Mouse (Mus musculus) cerebellum, postnatal 25 days (tissue): ENCODE results near the gene Ltbp4.

ENCODE experiments used
- DNase-seq, 2 experiments: peaks; one replicate each; pipeline ENCODE4 v3.0.0; 2021; ENCODE audit warnings: mixed read lengths in 2 of 2

Gene Ltbp4

GRCm38 (mm10) chr7:27326101-27326880 is 11.2 kb downstream of the Ltbp4 start:
- peak; percentile 62 to 69 for DNase-seq

- DNase-seq = peak; percentile 49 to 68
Measured at GRCm38 (mm10) chr7:27325697-27326096, 11.8 kb downstream of the Ltbp4 start.

- DNase-seq = no peak
Measured at GRCm38 (mm10) chr7:27324928-27325327, 12.6 kb downstream of the Ltbp4 start.

GRCm38 (mm10) chr7:27324161-27324560 is 13.3 kb downstream of the Ltbp4 start:
- no peak for DNase-seq

- DNase-seq = no peak
Measured at GRCm38 (mm10) chr7:27323001-27323400, 14.5 kb downstream of the Ltbp4 start.

- no peak for DNase-seq
Measured at GRCm38 (mm10) chr7:27322291-27322690, 15.2 kb downstream of the Ltbp4 start.

GRCm38 (mm10) chr7:27319411-27319810 is 18.1 kb downstream of the Ltbp4 start:
- DNase-seq = no peak

GRCm38 (mm10) chr7:27315958-27316357 is 21.5 kb downstream of the Ltbp4 start:
- DNase-seq = peak; percentile 46 to 62

GRCm38 (mm10) chr7:27314393-27314792 is 23.1 kb downstream of the Ltbp4 start:
- DNase-seq = no peak

- no peak for DNase-seq
Measured at GRCm38 (mm10) chr7:27311651-27312284, 25.7 kb downstream of the Ltbp4 start.

GRCm38 (mm10) chr7:27310996-27311535 is 26.4 kb downstream of the Ltbp4 start:
- DNase-seq = no peak

- peak; percentile 73 to 82 for DNase-seq
Measured at GRCm38 (mm10) chr7:27310306-27310705, 27.2 kb downstream of the Ltbp4 start.

- no peak for DNase-seq
Measured at GRCm38 (mm10) chr7:27309832-27310231, 27.7 kb downstream of the Ltbp4 start.

GRCm38 (mm10) chr7:27308821-27309549 is 28.5 kb downstream of the Ltbp4 start:
- DNase-seq = no peak

GRCm38 (mm10) chr7:27307551-27307950 is 29.9 kb downstream of the Ltbp4 start:
- no peak for DNase-seq

- DNase-seq = peak; percentile 37 to 67
Measured at GRCm38 (mm10) chr7:27306161-27307160, 31.0 kb downstream of the Ltbp4 start.

GRCm38 (mm10) chr7:27305091-27305730 is 32.3 kb downstream of the Ltbp4 start:
- no peak for DNase-seq

GRCm38 (mm10) chr7:27302172-27302571 is 35.3 kb downstream of the Ltbp4 start:
- DNase-seq = peak; percentile 78 to 86

- DNase-seq = no peak
Measured at GRCm38 (mm10) chr7:27300801-27301200, 36.7 kb downstream of the Ltbp4 start.

GRCm38 (mm10) chr7:27300351-27300750 is 37.1 kb downstream of the Ltbp4 start:
- DNase-seq = no peak

GRCm38 (mm10) chr7:27298816-27299215 is 38.7 kb downstream of the Ltbp4 start:
- DNase-seq = peak; percentile 69
